Mouse (Mus musculus) stomach, postnatal 0 days (tissue): ENCODE data around the gene Tmem245. TPM values are rescaled to one million over a fixed set of nuclear protein-coding genes. Genes with fewer than 3 reads are reported as not detected.

Source experiments
- ATAC-seq: fragments of 200-750 bp; cut with Nextera tagmentation; 2 replicates; pipeline ENCODE4 v1.8.0; 2017; ENCODE audit not compliant: low FRiP score, low TSS enrichment
- DNase-seq: peaks from one replicate; pipeline ENCODE4 v3.0.0-alpha.2; 2016; ENCODE audit warnings: low spot score
- H3K27ac ChIP-seq: fragments of 300-500 bp; sonication (generic); replicated peaks from 2 replicates; pipeline ENCODE4 v1.5.1; 2014; ENCODE audit warnings: mild to moderate bottlenecking, control low read depth
- H3K27me3 ChIP-seq: fragments of 300-500 bp; sonication (generic); 2 replicates; pipeline ENCODE4 v1.6.1; 2014; ENCODE audit warnings: low read length; ENCODE audit not compliant: control insufficient read depth, insufficient read depth
- H3K36me3 ChIP-seq: fragments of 300-500 bp; sonication (generic); 2 replicates; pipeline ENCODE4 v1.6.1; 2014; ENCODE audit warnings: low read length, mixed read lengths; ENCODE audit not compliant: control insufficient read depth, insufficient read depth
- H3K4me1 ChIP-seq: fragments of 300-500 bp; sonication (generic); replicated peaks from 2 replicates; pipeline ENCODE4 v1.6.1; 2014; ENCODE audit warnings: antibody characterized with exemption; ENCODE audit not compliant: control insufficient read depth, insufficient read depth
- H3K4me2 ChIP-seq: fragments of 300-500 bp; sonication (generic); replicated peaks from 2 replicates; pipeline ENCODE4 v1.6.1; 2014; ENCODE audit warnings: low read depth, mild to moderate bottlenecking, control low read depth, moderate library complexity
- H3K4me3 ChIP-seq: fragments of 300-500 bp; sonication (generic); 2 replicates; pipeline ENCODE4 v1.5.1; 2014; ENCODE audit warnings: low read depth, low read length, control low read depth
- H3K9ac ChIP-seq: fragments of 300-500 bp; sonication (generic); 2 replicates; pipeline ENCODE4 v1.6.1; 2014; ENCODE audit warnings: mild to moderate bottlenecking, low read length, control low read depth, mixed read lengths
- H3K9me3 ChIP-seq: fragments of 300-500 bp; sonication (generic); 2 replicates; pipeline ENCODE4 v1.6.1; 2016; ENCODE audit warnings: low read length; ENCODE audit not compliant: control insufficient read depth
- CTCF ChIP-seq: IDR thresholded peaks from 2 replicates; pipeline ENCODE4 v1.5.1; 2016; ENCODE audit warnings: antibody characterized with exemption, low read depth, mild to moderate bottlenecking, moderate library complexity
- EP300 ChIP-seq: optimal IDR thresholded peaks from 2 replicates; pipeline ENCODE3; 2016; ENCODE audit warnings: antibody characterized with exemption
- WGBS: fragments of 180-500 bp; shearing (Covaris S2); extraction: QIAGEN DNeasy Blood & Tissue Kit; methylation state at CpG from one replicate; pipeline ENCODE4 v1.1.7; 2014; 5-methylcytosine and 5-hydroxymethylcytosine counted together
- polyA plus RNA-seq: library from polyadenylated mRNA; unstranded; fragments of >200 nt; fragmentation: Nextera tagmentation; extraction: Ambion mirVana; gene quantifications from 2 replicates; pipeline ENCODE4 v1.2.1, GENCODE M21; 2015

Tmem245 gene
- polyA plus RNA-seq, 1 experiment from 2014 or later, result 4.9 TPM

- TF ChIP-seq CTCF (no peak), EP300 (no peak)
- WGBS, result 85% methylated on average over 5 of the region's 5 CpGs
- ATAC-seq (no peak), DNase-seq (no peak)
- H3K4me3 ChIP-seq, result no peak overlapping the region
- H3K27me3 ChIP-seq, result no peaks in the 10 kb centered on the region
- H3K4me2 ChIP-seq, result no peak overlapping the region
- no peak overlapping the region for H3K9ac ChIP-seq
- H3K9me3 ChIP-seq, result no peaks in the 10 kb centered on the region
- no peak overlapping the region for H3K27ac ChIP-seq
- 0 out of 2 replicates have a peak, but pooled peaks cover 3% of the 10 kb centered on the region for H3K36me3 ChIP-seq
- no peaks in the 10 kb centered on the region for H3K4me1 ChIP-seq
Measured at GRCm38 (mm10) chr4:56867761-56868160, 79.5 kb downstream of the Tmem245 start.

GRCm38 (mm10) chr4:56865971-56866370 is 81.3 kb downstream of the Tmem245 start:
- Histone ChIP-seq H3K4me3 (no peak overlapping the region), H3K36me3 (0 out of 2 replicates have a peak, but pooled peaks cover 1% of the 10 kb centered on the region), H3K27ac (no peak overlapping the region), H3K4me1 (no peaks in the 10 kb centered on the region), H3K9ac (no peak overlapping the region), H3K9me3 (no peaks in the 10 kb centered on the region), H3K27me3 (no peaks in the 10 kb centered on the region), H3K4me2 (no peak overlapping the region)
- 37% methylated on average over 4 of the region's 4 CpGs for WGBS
- DNase-seq (no peak), ATAC-seq (no peak)
- TF ChIP-seq EP300 (no peak), CTCF (no peak)

- H3K4me1 ChIP-seq, result no peaks in the 10 kb centered on the region
- no peaks in the 10 kb centered on the region for H3K27me3 ChIP-seq
- peak within 1 kb of the TSS; percentile 87 for H3K27ac ChIP-seq
- H3K9me3 ChIP-seq, result no peaks in the 10 kb centered on the region
- 0 out of 2 replicates have a peak, but pooled peaks have one; percentile 7 for TF ChIP-seq CTCF
- TF ChIP-seq EP300, result no peak
- ATAC-seq (peak; percentile 98), DNase-seq (peak; percentile 95)
- 1% methylated on average over 44 of the region's 45 CpGs for WGBS
- peak within 1 kb of the TSS; percentile 97 for H3K4me2 ChIP-seq
- H3K36me3 ChIP-seq, result no peaks in the 10 kb centered on the region
- H3K9ac ChIP-seq, result peak within 1 kb of the TSS; percentile 74
- peak within 1 kb of the TSS; percentile 72 for H3K4me3 ChIP-seq
Measured at GRCm38 (mm10) chr4:56865003-56865511, 82.2 kb downstream of the Tmem245 start, which contains the start of gene Ctnnal1. Gene Ctnnal1, minus strand, starts transcription at chr4:56865188.

GRCm38 (mm10) chr4:56864417-56865001 is 82.7 kb downstream of the Tmem245 start:
- no peaks in the 10 kb centered on the region for H3K36me3 ChIP-seq

GRCm38 (mm10) chr4:56864016-56864415 is 83.2 kb downstream of the Tmem245 start:
- ATAC-seq, result no peak
- H3K27ac ChIP-seq, result peak overlapping the region; percentile 87; the same call in 1 of the 2 replicates

More at GRCm38 (mm10) chr4:56864417-56865001, 82.7 kb downstream of the Tmem245 start:
- Histone ChIP-seq H3K27ac (peak overlapping the region; percentile 87), H3K4me3 (peak overlapping the region; percentile 72), H3K4me2 (peak overlapping the region; percentile 97), H3K9me3 (no peaks in the 10 kb centered on the region), H3K4me1 (no peaks in the 10 kb centered on the region), H3K9ac (peak overlapping the region; percentile 74), H3K27me3 (no peaks in the 10 kb centered on the region)
- peak; percentile 66 for ATAC-seq
- WGBS, result under 1% methylated on average over 49 of the region's 49 CpGs
- TF ChIP-seq EP300, result no peak
- TF ChIP-seq CTCF, result peak; percentile 43; the same call in 1 of the 2 replicates
- DNase-seq, result no peak

GRCm38 (mm10) chr4:56861551-56861950 is 85.7 kb downstream of the Tmem245 start:
- H3K9ac ChIP-seq, result no peak overlapping the region
- H3K27ac ChIP-seq, result no peak overlapping the region
- no peak overlapping the region for H3K4me2 ChIP-seq
- H3K27me3 ChIP-seq, result no peaks in the 10 kb centered on the region
- no peaks in the 10 kb centered on the region for H3K9me3 ChIP-seq
- no peak for DNase-seq
- no peaks in the 10 kb centered on the region for H3K36me3 ChIP-seq
- H3K4me1 ChIP-seq, result no peaks in the 10 kb centered on the region
- no peak overlapping the region for H3K4me3 ChIP-seq
- no peak for ATAC-seq
- TF ChIP-seq EP300, result no peak
- TF ChIP-seq CTCF, result no peak
- WGBS, result 79% methylated on average over 4 of the region's 4 CpGs

More at GRCm38 (mm10) chr4:56864016-56864415, 83.2 kb downstream of the Tmem245 start:
- H3K4me2 ChIP-seq, result peak overlapping the region; percentile 97
- peak overlapping the region; percentile 74 for H3K9ac ChIP-seq
- H3K9me3 ChIP-seq, result no peaks in the 10 kb centered on the region
- no peak for DNase-seq
- no peaks in the 10 kb centered on the region for H3K27me3 ChIP-seq
- TF ChIP-seq EP300 (no peak), CTCF (no peak)
- 22% methylated on average over 4 of the region's 4 CpGs for WGBS
- H3K36me3 ChIP-seq, result no peaks in the 10 kb centered on the region
- peak overlapping the region; percentile 72 for H3K4me3 ChIP-seq
- H3K4me1 ChIP-seq, result no peaks in the 10 kb centered on the region
